Mouse (Mus musculus) heart, postnatal 0 days (tissue): ENCODE measurements around the gene Cd244a. TPM values are rescaled to one million over a fixed set of nuclear protein-coding genes. Genes with fewer than 3 reads are reported as not detected.

Source experiments
- ATAC-seq: fragments of 200-750 bp; cut with Nextera tagmentation; 2 replicates; pipeline ENCODE4 v1.8.0; 2017; ENCODE audit warnings: low read depth, moderate number of reproducible peaks, moderate library complexity; ENCODE audit not compliant: insufficient read depth
- DNase-seq: peaks from one replicate; pipeline ENCODE4 v3.0.0-alpha.2; 2016; ENCODE audit warnings: low spot score
- H3K27ac ChIP-seq: fragments of 300-500 bp; sonication (generic); 2 replicates; pipeline ENCODE4 v1.5.1; 2014; ENCODE audit warnings: low read depth, mild to moderate bottlenecking
- H3K27me3 ChIP-seq: fragments of 300-500 bp; sonication (generic); 2 replicates; pipeline ENCODE4 v1.6.1; 2014; ENCODE audit warnings: low read length, mixed read lengths; ENCODE audit not compliant: control insufficient read depth, insufficient read depth
- H3K36me3 ChIP-seq: fragments of 300-500 bp; sonication (generic); replicated peaks from 2 replicates; pipeline ENCODE4 v1.6.1; 2014; ENCODE audit warnings: low read length, mixed read lengths; ENCODE audit not compliant: control insufficient read depth, insufficient read depth
- H3K4me1 ChIP-seq: fragments of 300-500 bp; sonication (generic); 2 replicates; pipeline ENCODE4 v1.6.1; 2014; ENCODE audit warnings: antibody characterized with exemption; ENCODE audit not compliant: control insufficient read depth, insufficient read depth
- H3K4me2 ChIP-seq: fragments of 300-500 bp; sonication (generic); 2 replicates; pipeline ENCODE4 v1.6.1; 2014; ENCODE audit warnings: low read depth, mild to moderate bottlenecking, low read length, moderate library complexity
- H3K4me3 ChIP-seq: fragments of 300-500 bp; sonication (generic); 2 replicates; pipeline ENCODE4 v1.5.1; 2014; ENCODE audit warnings: low read depth, low read length
- H3K9ac ChIP-seq: fragments of 300-500 bp; sonication (generic); replicated peaks from 2 replicates; pipeline ENCODE4 v1.6.1; 2014; ENCODE audit warnings: low read depth, low read length, mixed read lengths
- H3K9me3 ChIP-seq: fragments of 300-500 bp; sonication (generic); replicated peaks from 2 replicates; pipeline ENCODE4 v1.6.1; 2016; ENCODE audit warnings: low read length; ENCODE audit not compliant: control insufficient read depth
- CTCF ChIP-seq: IDR thresholded peaks from 2 replicates; pipeline ENCODE4 v1.5.1; 2016; ENCODE audit warnings: antibody characterized with exemption, control low read depth, low read depth
- EP300 ChIP-seq: IDR thresholded peaks from 2 replicates; pipeline ENCODE4 v1.6.1; 2016; ENCODE audit warnings: antibody characterized with exemption, low read depth
- WGBS: fragments of 180-500 bp; shearing (Covaris S2); extraction: QIAGEN DNeasy Blood & Tissue Kit; methylation state at CpG from one replicate; pipeline ENCODE4 v1.1.7; 2014; 5-methylcytosine and 5-hydroxymethylcytosine counted together
- polyA plus RNA-seq: library from polyadenylated mRNA; unstranded; fragments of >200 nt; fragmentation: Nextera tagmentation; extraction: Ambion mirVana; gene quantifications from 2 replicates; pipeline ENCODE4 v1.2.1, GENCODE M21; 2015
- total RNA-seq: library from RNA; depleted of rRNA; stranded (reverse); fragments of >200 nt; gene quantifications from 2 replicates; pipeline ENCODE4 v1.2.3, GENCODE M21; 2014; ENCODE audit warnings: low replicate concordance

Cd244a gene
- total and polyA plus RNA-seq, 2 experiments from 2014 or later: 0.16 to 4.0 TPM

DNA sequence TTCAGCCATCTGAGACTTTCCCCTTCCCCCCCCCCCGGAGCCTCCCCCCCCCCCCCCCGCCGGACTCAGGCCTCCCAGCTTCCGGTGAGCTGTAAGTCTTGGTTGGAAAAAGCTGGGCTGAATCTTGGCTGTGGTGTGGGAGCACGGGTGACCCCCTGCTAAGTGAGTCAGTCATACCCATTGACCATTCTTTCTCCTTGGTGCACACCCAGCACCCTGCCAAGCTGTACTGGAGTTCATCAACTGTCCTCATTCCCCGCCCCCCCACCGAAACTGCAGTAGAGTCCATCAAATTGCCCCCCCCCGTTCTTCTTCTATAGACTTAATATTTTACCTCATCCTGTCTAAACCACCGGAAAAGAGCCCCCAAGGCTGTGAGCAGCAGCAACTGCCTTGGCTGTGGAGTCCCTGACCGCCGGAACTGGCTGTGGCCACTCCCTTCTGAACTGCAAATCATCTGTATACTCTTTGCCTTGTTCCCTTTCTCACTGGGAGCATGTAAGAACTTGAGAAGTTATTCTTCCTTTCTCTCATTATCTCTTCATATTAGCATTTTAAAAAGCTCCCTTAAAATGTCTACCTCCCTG, 2.7 kb downstream of the Cd244a start:
- no peak overlapping the region for H3K9ac ChIP-seq
- no peak for ATAC-seq
- no peaks in the 10 kb centered on the region for H3K9me3 ChIP-seq
- no peak for DNase-seq
- H3K27me3 ChIP-seq: no peaks in the 10 kb centered on the region
- H3K27ac ChIP-seq: no peak overlapping the region
- 69% methylated on average over 8 of the region's 11 CpGs for WGBS
- H3K4me1 ChIP-seq: no peaks in the 10 kb centered on the region
- TF ChIP-seq CTCF: no peak
- TF ChIP-seq EP300: no peak
- no peak overlapping the region for H3K4me3 ChIP-seq
- H3K36me3 ChIP-seq: no peaks in the 10 kb centered on the region
- H3K4me2 ChIP-seq: no peak overlapping the region

DNA sequence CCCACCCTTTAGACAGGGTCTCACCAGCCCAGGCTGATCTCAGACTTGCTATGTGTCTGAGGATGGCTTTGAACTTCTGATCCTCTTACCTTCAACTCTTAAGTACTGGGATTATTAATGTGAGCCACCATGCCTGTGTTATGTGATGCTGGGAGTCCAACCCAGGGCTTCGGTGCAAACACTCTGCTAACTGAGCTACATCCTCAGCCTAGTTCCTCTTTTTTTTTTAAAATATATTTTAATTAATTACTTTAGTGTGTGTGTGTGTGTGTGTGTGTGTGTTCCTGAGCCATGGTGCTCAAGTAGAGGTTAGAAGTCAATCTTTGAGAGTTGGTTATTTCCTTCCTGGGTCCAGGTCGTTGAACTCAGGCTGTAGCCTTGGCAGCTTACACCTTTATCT, 4.0 kb downstream of the Cd244a start:
- no peaks in the 10 kb centered on the region for H3K9me3 ChIP-seq
- no peak for ATAC-seq
- no peaks in the 10 kb centered on the region for H3K36me3 ChIP-seq
- no peak overlapping the region for H3K4me3 ChIP-seq
- no peak overlapping the region for H3K4me2 ChIP-seq
- WGBS: 64% methylated on average over 2 of the region's 2 CpGs
- H3K27me3 ChIP-seq: no peaks in the 10 kb centered on the region
- no peak for TF ChIP-seq CTCF
- TF ChIP-seq EP300: no peak
- H3K4me1 ChIP-seq: no peaks in the 10 kb centered on the region
- no peak for DNase-seq
- H3K27ac ChIP-seq: no peak overlapping the region
- H3K9ac ChIP-seq: no peak overlapping the region

DNA sequence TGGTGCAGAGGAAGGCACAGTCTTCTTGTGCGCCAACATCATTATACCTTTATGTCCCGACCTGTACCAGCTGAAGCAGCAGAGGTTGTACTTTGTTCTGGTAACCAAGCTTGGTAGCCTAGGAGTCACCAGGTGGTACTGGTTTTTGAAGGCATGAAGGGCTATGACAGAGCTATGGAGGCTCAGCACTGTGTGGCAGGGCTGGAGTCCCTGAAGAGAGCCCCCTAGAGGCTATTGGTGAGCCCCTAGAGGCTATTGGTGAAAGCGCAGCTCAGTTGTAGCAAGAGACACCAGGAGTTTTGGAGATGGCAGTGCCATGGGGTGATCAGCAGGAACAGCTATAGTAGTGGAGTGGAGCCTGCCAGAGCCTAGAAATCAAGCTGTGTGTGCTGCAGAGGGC, 5.3 kb downstream of the Cd244a start:
- Histone ChIP-seq H3K9ac (no peak overlapping the region), H3K4me3 (no peak overlapping the region), H3K4me1 (no peaks in the 10 kb centered on the region), H3K9me3 (no peaks in the 10 kb centered on the region), H3K27ac (no peak overlapping the region), H3K27me3 (no peaks in the 10 kb centered on the region), H3K4me2 (no peak overlapping the region), H3K36me3 (no peaks in the 10 kb centered on the region)
- 59% methylated on average over 3 of the region's 3 CpGs for WGBS
- TF ChIP-seq EP300: no peak
- peak; percentile 55 for TF ChIP-seq CTCF
- DNase-seq (peak; percentile 13), ATAC-seq (peak; percentile 64)

DNA sequence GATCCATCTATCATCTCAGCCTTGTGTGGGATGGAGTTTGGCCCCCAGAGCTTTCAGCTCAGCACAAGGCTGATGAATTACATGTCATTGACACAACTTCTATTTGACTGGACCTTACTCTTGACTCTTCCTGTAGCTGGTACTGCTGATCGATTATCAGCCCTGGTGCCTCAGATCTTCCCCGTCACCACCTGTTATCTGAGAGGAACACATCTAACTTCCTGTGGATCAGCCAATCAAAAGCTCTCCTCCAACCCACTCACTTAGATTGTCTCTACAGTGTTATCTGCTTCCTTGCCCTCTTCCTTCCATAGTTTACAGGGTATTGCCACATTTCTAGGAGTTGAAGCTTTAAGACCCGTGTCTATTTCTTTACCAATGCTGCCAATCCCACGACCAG, 6.9 kb downstream of the Cd244a start:
- ATAC-seq (no peak), DNase-seq (no peak)
- Histone ChIP-seq H3K4me1 (no peaks in the 10 kb centered on the region), H3K9ac (no peak overlapping the region), H3K9me3 (no peaks in the 10 kb centered on the region), H3K4me3 (no peak overlapping the region), H3K27ac (no peak overlapping the region), H3K4me2 (no peak overlapping the region), H3K36me3 (no peaks in the 10 kb centered on the region), H3K27me3 (no peaks in the 10 kb centered on the region)
- no peak for TF ChIP-seq EP300
- no peak for TF ChIP-seq CTCF
- WGBS: 36% methylated on average over 4 of the region's 4 CpGs

DNA sequence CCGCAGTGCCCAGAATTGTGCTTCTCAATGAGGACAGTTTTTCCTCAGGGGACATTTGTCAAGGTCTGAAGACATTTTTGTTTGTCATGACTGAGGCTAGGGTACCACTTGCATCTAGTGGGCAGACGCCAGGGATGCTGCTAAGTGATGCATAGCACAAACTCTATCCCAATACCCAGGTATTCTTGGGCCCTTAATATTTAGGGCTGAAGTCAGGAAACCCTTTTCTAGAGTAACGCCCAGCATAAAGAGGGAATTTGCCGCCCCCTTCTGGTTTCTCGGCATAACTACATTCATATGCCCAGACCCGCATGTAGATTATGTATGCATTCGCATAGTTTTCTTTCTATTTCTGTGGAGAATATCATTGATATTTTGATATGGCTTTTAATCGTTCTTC, 7.8 kb downstream of the Cd244a start:
- TF ChIP-seq EP300 (no peak), CTCF (peak; percentile 73)
- Histone ChIP-seq H3K4me2 (no peak overlapping the region), H3K27me3 (no peaks in the 10 kb centered on the region), H3K27ac (no peak overlapping the region), H3K9me3 (no peaks in the 10 kb centered on the region), H3K36me3 (no peaks in the 10 kb centered on the region), H3K4me1 (no peaks in the 10 kb centered on the region), H3K4me3 (no peak overlapping the region), H3K9ac (no peak overlapping the region)
- ATAC-seq: no peak
- DNase-seq: peak; percentile 62
- WGBS: 21% methylated on average over 8 of the region's 8 CpGs

DNA sequence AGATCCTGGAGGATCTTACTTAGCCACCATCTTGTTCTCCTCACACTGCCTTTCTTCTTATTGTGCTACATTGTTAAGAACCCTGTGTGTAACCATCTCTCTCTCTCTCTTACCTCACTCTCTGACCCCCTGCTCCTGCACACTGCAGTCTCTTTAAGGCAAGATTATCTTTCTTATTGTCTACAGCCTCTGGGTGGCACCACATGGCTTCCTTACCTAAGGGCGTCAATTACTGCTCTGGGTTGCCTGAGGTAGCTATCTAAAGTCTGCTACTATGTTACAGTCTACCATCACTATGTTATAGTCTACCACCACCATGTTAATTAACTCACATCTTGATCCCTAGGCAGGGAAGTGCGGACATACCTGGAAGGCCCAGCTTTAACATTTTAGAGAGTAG, 9.4 kb downstream of the Cd244a start:
- Histone ChIP-seq H3K27me3 (no peaks in the 10 kb centered on the region), H3K4me3 (no peak overlapping the region), H3K4me2 (no peak overlapping the region), H3K36me3 (no peaks in the 10 kb centered on the region), H3K9me3 (no peaks in the 10 kb centered on the region), H3K9ac (no peak overlapping the region), H3K4me1 (no peaks in the 10 kb centered on the region), H3K27ac (no peak overlapping the region)
- DNase-seq: no peak
- ATAC-seq: no peak
- 51% methylated on average over 2 of the region's 2 CpGs for WGBS
- TF ChIP-seq EP300: no peak
- no peak for TF ChIP-seq CTCF
